Mouse (Mus musculus): ENCODE results near the gene Hlcs.

Hlcs gene

DNA sequence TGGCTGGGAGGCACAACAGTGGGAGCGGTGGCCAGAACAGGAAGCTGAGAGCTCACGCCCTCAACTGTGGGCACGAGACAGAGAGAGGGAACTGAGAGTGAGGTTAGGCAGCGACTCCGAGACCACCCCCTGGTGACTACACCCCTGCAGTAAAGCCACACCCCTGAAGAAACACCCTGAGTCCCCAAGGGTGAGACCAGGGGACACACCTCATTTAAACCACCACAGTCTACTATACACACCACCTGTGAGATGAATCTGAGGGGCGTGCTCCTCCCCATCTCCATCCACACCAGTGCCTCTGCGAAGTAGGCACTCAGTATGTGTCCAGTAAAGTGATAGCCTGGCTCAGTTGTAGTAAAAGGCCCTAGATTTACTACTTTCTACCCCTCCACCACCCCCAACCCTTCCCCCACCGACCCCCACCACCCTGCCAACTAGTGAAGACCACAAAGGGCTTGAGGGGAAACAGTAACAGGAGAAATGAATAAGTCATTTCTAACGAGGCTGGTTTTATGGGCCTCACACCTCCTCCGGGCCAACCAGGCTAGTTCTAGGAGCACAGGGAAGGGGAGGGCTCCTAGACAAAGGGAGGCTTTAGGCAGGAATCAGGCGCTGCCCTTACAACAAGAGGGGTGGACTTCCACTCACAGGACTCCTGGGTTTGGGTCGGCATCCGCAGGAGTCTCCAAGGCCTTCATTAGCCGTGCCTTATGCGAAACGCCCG lies 67.2 kb downstream of the Hlcs start:
- peak in 1 of 2 experiments; percentile 62 for DNase-seq (ENCODE audit: low spot score in 2 of 2)

DNA sequence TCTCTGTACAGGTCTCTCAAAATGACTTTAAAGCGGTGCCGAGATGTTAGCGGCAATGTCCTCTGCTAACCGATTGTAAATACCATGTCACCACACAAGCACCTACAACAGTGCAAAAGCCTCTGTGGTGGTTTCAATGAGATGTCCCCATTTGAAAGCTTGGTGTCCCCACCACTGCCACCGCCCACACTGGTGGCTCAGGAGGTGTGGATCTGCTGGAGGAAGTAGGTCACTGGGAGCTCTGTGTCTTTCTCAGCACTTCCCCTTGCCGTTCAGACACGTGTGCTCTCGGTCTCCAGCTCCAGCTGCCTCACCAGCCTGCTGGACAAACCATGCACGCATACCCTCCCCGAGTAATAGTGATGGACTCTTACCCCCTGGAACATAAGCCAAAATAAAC lies 72.2 kb downstream of the Hlcs start:
- peak in 1 of 2 experiments; percentile 52 for DNase-seq (ENCODE audit: low spot score in 2 of 2)

DNA sequence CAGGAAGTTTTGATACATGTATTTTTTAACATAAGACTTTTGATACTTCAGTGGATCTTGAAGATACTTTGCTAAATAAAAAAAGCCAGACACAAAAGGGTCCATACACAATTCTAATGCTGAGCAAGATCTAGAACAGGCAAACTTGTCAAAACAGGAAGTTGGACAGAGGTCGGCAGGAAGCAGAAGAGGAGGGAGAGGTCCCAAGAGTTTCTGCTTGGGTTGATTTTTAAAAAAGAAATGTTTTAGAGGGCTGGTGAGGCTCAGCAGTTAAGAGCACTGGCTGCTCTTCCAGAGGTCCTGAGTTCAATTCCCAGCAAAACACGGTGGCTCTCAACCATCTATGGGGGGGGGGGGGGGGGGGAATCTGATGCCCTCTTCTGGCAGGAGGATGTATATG lies 73.2 kb downstream of the Hlcs start:
- no peak for DNase-seq (ENCODE audit: low spot score in 2 of 2)

DNA sequence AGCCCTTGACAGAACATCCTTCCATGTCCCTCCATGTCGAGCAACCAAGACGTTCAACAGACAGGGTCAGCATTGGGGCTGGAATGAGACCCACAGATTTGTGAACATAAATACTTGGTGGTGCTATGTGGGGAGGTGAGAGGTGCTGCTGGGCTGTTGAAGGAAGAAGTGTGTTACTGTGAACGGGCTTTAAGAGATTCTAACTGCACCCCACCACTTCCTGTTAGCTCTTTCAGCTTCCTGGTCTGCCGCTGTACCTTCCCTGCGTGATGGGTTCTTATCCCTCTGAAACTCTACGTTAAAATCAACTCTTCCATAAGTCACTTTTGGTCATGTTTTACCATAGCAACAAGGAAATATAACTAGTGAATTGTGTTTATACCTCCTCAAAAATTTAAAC lies 73.8 kb downstream of the Hlcs start:
- DNase-seq (ENCODE audit: low spot score in 2 of 2), result no peak

DNA sequence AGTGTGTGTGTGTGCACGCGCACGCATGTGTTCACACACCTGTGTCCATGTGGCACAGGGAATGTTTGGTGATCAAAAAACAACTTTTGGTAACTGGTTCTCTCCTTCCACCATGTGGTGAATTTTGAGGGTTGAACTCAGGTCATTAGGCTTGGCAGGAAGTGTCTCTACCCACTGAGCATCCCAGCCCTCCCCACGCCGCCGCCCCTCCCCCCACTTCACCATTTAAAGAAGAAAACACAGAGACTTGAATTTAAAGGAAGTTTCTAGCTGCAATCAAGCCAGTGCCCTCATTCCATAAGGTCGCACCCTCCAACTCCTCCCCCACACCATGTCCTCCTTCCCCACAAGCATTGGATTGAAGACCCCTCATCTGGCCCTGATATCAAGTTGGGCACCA lies 74.2 kb downstream of the Hlcs start:
- no peak for DNase-seq (ENCODE audit: low spot score in 2 of 2)

DNA sequence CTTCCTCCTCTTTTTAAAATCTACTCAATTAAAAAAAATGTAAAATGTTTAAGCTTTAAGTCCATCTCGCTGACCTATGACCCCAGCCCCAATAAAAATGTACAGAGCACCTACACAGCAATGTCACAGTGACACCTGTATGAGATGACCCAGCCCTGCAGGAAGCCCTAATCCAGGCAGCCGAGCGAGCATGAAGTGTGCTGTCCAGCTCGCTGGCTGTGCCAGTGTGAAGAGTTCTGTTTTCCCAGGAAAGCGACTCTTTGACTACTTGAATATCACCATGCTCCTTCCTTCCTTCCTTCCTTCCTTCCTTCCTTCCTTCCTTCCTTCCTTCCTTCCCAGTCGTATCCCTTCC lies 76.3 kb downstream of the Hlcs start:
- no peak for DNase-seq (ENCODE audit: low spot score in 2 of 2)

DNA sequence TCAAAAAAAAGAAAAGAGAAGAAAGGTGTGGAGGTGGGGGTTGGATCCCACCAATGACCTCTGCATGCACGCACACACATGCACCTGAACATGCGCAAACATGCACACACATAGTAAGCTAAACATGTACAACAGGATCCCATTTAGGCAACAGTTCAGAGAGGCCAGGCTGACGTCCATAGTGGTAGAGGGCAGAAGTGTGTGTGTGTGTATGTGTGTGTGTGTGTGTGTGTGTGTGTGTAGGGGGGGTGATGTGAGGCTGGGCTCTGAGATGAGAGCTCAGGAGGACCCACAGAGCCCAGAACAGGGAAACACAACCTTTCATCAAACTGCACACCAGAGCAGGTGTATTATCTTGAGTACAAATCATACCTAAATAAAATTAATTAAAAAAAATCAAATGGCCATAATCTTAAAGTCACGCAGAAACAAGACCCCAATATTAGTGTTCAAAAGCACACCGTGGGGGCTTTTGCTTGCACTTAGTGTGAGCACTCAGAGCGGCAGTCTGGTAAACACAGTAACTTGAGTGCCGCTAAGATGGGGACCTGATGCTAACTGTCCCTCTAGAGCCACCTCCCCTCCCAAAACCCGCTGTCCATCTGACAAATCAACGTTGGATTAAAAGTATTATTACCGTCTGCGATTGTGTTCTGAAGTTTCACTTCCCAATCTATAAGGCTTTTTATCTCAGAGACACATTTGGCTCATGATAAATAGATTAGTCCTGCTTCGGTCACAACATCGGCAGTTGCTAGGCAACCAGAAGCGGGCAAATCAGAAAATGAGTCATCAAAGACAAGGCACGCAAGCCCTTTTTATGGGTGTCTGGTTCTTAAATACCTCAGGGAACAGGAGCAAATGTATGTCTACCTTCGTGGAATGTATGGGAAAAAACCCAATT lies 76.9 kb downstream of the Hlcs start:
- no peak for DNase-seq (ENCODE audit: low spot score in 2 of 2)

DNA sequence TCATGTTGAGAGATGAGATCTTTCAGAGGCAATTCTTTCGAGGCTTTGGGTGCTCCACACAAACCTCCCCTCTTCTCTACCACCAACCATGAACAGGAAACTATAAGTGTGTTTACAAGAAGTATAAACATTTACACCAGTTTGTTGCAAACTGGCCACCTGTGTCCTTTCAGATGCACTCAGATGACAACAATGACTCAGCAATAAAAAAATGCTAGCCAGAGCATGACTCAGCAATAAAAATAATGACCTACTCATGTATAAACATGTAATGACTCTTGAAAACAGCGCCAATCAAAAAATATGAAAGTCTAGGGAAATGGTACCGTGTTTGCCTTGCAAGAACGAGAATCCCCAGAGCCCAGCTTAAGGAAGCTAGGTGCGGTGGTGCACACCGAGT lies 77.7 kb downstream of the Hlcs start:
- no peak for DNase-seq (ENCODE audit: low spot score in 2 of 2)

DNA sequence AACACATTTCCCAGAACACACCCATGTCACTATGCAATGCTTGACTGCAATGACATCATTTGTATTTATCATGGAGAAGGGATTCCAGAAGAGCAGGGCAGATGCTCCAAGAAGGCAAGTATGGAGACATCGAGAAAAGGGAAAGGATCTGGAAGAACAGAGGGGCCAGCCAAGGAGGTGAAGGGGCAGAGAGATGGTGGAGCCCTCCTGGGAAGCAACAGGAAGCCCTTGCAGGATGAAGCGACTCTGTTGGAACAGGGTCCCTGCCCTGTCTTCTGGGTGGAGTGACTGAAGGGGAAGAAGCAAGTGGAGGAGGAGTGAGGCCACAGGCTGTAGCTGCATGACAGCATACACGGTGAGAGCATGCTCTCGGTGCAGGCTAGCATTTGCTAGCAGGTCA lies 79.2 kb downstream of the Hlcs start:
- DNase-seq (ENCODE audit: low spot score in 2 of 2), result no peak

DNA sequence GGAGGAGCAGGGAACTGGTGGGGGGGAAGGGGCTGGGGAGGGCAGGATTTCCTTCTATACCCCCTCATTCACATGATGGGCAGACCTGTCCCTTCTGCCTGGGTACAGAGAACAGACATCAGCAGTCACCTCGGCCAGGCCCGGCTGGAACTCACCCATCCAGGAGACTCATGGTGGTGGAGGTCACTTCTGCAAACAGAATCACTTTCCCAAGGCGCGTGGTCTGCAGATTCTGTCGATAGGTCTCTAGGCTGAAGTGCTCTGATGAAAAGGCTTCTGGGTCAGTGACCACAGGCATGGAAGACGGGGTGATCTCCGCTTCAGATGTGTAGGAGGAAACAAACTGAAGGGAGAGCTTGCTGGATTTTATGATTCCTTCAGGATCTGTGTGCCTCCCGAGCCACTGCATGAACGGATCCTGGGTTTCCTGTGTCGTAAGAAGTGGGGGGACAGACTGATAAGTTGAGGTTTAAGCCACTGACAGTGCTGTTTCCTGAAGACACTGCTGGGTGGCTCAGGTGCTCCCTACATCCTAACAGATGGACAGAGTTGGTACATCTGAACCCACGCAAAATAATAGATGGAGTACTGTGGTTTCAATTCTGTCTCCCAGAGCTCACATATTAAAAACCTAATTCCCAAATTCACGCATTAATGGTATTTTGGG lies 82.3 kb downstream of the Hlcs start:
- no peak for DNase-seq (ENCODE audit: low spot score in 2 of 2)

DNA sequence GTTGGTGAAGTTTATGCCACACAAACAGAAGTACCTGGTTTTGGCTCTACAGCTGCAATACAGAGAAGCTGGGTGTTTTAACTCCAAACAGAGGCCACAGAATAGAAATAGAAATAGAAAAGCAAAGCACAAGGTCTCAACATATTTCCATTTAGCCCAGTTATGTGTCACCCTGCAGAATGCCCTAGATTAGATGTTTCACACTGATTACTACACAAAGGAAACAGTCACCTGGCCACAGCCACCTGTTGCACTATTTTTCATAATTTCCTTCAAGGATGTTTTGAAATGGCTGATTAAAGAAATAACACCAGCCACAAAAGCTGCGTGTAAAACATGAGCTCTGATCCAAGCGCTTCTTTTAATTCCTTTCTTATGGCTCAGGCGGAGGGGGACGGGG lies 82.9 kb downstream of the Hlcs start:
- no peak for DNase-seq (ENCODE audit: low spot score in 2 of 2)

DNA sequence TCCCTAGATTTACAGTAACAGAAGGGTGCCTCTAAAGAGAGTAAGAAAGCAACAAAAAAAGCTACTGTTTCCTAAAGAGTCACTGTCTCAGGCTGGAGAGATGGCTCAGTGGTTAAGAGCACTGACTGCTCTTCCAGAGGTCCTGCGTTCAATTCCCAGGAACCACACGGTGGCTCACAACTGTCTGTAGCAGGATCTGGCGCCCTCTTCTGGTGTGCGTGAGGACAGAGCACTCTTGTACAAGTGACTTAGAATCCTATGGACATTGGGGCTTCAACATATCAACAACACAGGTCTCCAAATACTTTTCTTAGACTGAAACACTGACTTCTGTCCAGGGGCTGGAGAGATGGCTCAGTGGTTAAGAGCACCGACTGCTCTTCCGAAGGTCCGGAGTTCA lies 83.5 kb downstream of the Hlcs start:
- DNase-seq (ENCODE audit: low spot score in 2 of 2), result no peak

DNA sequence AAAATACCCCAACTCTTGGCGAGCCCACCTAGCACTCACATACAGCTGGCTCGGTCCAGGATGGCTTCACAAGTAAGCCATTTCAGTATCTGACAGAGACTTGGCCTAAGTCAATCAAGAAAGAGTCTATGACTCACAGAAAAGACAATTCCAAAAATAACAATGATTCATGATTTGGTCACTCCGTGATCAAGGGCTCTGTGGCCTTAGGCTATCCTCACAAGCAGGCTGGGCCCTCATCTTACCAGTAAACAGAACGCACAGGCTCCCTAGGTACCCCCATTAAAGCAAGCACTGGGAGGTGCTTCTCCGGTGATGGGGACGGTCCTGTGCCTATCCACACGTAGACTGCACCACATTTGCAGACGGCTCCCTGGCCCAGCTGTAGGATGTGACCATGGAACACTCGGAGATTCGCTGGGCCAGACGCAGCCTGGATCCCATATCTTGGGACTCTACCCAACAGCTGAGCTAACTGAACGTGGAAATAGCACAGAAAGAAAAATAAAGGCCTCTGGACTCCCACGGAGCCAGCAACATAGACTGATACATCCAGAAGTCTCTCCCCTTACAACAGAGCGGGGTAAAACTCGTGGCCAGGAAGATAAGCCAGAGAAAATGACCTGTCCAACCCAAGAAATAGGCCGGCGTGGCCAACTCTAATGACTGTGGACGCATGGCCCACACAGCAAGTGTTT lies 84.4 kb downstream of the Hlcs start:
- DNase-seq (ENCODE audit: low spot score in 2 of 2), result no peak

DNA sequence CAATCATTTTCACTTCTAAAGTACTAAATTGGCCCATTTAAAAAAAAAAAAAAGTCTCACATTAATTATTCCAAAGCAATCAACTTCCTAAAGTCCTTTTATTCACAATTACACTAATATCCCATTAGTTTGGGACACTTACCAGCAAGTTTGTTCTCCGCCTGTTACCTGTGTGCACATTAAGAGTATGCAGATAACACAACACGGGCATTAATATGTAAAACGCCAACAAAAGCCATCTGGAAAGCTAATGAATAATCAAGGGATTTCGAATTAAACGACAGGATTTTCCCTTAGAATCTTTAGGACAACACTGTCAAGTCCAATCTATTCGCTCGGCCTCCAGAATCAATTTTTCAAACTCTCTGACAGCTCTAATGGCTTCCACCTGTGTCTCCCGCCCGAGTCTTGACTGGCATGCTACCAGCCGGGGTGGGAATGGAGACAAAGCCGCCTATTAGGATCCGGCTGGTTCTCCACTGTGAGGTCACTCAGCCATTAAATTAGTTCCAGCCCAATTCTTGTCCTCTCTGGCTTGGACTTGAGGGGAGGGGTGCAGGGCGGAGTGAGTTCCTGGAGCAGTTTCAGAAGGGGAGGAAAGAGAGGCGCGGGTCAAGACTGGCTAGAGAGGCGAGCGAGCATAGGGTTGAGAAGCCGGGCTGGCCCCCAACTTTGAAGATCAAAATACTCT lies 85.9 kb downstream of the Hlcs start:
- no peak for DNase-seq (ENCODE audit: low spot score in 2 of 2)

DNA sequence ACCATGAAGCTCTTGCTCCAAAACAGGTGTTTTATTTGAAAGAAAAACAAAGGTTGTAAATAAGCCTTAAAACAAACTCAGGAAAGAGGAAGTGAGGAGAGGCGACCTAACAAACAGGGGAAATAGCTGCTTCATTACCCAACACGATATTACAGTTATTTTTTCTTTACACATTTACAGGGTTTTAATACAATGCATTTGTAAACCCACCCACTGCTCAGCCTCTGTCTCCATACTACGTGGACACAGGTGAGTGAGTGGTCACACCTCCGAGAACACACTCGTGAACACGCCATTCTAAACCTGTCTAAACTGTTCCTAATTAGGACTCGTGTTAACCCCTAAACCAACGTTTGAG lies 90.0 kb downstream of the Hlcs start:
- no peak for DNase-seq (ENCODE audit: low spot score in 2 of 2)

DNA sequence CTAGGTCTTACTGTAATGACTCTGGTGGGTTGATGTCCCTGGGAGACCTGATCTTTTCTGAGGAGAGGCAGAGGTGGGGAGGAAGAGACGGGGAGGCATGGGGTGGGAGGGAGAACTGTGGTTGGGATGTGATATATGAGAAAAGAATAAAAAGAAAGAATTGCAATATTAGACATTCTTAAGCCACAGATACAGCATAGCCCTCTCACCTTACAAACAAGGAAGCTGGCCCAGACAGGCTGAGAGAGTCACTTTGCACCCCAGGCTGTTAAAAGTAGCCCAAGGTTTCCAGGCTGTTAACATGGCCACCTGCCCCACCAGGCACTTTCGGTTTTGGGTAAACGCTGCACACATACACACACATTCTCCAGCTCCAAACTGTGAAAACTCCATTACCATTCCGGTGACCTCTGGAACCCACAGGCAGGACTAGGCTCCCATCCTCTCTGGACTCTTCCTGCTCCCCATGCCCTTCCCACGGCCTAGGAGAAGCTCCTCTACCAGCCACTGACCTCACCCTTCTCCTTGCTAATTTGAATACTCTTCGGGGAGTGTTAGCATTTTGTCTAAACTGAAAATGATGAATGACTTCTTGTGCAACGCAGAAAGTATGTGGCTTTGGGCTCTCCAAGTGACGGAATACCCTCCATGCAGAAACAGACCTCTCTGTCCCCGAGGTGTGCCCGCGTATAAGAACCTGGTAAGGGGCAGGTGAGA lies 90.6 kb downstream of the Hlcs start:
- DNase-seq (ENCODE audit: low spot score in 2 of 2), result peak in 1 of 2 experiments; percentile 35

DNA sequence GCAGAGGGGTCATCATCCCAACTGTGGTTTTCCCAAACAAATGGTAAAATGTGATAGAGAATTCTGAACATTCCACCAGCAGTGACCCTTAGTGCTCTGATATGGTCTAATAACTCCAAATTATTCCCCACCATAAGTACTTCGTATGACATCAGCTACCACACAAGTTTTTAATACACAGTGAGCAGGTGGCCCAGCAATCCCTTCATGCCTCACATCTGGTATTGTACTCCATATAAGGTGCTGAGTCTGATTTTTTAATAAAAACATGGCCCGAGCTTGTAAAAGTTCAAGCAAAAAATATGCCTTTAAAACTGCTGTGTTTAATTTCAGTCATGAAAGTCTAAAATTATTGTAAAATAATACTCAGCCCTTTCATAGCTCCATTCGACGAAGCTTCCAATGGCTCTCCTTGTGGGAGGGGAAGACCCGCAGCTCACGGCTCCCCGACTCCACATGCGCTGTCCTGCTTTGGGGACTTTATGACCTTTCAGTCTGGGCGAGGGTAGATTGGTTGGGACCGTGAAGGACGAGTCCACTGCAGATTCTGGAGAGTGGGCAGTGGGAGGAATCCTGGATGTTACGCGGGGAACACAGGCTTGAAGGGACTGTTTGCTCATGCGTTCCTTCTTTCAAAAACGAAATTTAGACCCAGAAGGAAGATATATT lies 102.5 kb downstream of the Hlcs start:
- DNase-seq (ENCODE audit: low spot score in 2 of 2), result no peak

DNA sequence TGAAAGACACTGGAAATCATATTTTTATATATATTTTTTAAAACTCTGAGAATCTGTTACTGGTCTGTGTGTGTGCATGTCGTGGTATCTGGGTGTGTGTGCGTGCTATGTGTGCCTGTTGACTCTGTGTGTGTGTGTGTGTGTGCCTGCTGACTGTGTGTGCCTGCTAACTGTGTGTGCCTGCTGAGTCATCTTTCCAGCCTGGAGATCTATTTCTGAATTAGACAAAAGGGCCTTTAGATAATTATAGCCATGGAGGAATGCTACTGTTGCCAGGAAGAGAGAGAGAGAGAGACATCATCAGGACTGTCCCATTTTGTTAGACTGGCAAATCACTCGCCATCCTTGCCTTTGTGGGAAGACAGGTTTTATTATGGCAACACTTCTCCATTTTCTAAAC lies 103.7 kb downstream of the Hlcs start:
- DNase-seq (ENCODE audit: low spot score in 2 of 2), result no peak

DNA sequence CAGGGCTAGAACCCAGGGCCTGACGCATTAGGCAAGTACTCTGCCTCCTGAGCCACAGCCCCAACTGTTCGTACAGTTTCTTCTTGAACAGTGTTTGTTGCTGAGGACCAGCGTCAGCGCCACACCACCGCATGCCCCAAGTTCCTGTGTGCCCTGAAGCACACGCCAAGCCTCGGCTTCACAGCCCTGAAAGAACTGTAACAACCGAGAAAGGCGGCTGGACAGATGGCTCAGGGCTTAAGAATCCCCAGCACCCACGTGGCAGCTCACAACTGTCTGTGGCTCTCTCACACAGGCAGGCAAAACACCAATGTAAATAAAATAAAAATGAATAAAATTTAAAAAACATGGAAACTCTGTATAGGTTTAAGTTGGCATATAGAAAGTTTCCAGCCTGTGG lies 104.5 kb downstream of the Hlcs start:
- DNase-seq (ENCODE audit: low spot score in 2 of 2), result no peak

DNA sequence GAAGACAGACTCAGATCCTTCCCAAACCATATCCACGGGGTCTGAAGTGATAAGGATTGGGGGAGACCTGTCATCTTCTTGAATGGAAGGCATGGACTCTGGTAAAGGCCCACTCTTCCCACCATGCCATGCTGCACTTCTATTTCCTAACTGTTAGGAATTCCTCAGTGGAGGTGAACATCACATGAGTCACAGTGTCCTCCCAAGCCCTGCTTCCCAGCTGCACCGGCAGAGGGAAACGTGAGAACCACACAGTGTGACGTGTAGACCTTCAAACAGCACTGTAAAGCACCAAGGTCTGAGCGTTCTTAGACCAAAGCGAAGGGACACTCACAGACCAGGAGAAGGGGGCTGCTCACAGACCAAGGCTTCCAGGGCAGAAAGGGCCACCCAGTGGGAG lies 105.2 kb downstream of the Hlcs start:
- DNase-seq (ENCODE audit: low spot score in 2 of 2), result no peak
